Mouse (Mus musculus) ES-CJ7 (cell line): ENCODE data around the gene Stk16.

Experiments used
- DNase-seq: peaks from one replicate; pipeline ENCODE4 v3.0.0; 2011; ENCODE audit warnings: low read depth, low spot score

Stk16 gene

DNA sequence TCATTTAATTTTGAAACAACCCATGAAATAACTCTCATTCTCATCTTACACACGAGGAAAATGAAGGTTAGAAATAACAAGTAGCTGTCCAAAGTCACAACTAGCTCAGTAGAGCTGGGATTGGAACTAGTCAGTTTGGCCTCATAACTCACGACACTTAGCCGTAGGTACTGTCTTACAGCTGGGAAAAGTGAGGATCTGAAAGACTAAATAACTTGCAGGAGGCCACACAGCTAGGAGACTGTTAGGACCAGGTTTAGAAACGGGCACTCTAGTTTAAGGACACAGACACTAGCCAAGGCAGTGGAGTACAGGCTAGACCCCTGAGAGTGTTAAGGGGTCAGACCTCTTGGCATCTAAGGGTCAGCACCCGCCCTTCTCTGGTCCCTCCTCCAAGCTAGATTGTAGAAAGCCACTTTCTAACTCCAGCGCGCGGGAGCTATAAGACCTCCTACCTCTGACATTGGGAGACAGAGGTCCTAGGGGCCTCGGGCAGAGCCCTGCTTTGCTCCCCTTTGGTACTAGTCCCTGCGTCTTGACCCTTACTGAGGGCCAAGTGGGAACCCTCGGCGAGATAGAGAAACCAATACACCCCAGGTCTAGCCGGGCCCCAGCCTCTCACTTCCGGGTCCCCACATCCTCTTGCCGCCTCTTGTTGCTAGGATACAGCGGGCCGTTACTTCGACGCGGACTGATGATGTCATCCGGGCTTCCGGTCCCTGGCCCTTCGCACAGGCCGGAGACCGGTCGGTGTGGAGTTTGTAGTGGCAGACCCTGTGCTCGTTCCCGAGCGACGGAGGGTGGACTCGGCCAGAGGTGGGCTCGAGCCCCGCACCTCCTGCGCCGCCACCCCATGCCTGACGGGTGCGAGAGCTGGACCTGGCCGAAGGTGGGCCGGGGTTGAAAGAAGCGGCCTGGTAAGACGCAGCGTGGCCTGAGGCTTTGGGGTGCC, at the start of gene Stk16, which contains the start of gene Glb1l:
Stk16 (plus strand) TSS at position 703 of the 952 bp plus-strand sequence.
Glb1l (minus strand) TSS at position 678 of the 952 bp plus-strand sequence.
- peak; percentile 97 for DNase-seq

- no peak for DNase-seq
These were observed 42.6 kb upstream of the Stk16 start for GRCm38 (mm10) chr1:75168093-75168471.

DNA sequence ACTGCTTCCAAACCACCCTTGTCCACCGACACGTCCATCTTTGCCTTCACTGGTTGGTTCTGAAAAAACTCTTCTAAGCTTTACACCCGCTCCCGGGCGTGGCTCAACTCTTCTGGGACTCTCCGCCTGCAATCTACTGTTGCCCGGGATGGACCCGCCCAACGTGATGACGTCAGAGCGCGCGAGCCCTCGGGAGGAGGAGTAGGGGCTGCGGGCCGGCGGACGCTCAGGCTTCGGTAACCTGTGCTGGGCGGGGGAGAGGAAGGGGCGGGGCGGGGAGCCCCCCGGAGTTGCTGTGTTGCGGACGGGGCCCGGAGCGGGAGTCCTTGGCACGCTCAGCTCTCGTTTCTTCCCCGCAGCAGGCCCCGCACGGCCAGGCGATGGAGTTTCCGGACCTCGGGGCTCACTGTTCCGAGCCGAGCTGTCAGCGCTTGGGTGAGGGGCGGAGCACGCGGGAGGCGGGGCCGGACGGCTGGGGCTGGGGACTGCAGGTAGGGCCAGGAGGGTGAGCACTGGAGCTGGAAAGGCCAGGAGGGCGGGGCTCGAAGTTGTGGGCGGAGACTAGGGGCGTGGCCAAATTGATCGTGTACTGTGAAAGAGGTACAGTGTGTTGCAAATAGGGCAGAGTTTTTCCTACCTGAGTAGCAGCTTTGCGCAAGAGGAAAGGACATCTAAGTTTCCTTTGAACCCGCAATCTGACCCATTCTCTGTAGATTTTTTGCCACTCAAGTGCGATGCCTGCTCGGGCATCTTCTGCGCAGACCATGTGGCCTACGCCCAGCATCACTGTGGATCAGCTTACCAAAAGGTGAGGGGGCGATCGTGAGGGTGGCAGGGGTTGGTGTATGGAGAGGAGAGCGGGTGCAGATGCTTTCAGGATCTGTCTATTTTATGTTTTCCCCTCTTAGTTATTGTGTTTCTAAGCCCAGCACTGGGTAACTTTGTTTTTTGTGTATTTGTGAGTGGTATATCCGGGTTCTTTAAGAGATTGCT, 41.9 kb upstream of the Stk16 start, which contains the start of gene Zfand2b:
Zfand2b (plus strand) TSS at position 175 of the 993 bp plus-strand sequence.
- DNase-seq = peak; percentile 99

DNA sequence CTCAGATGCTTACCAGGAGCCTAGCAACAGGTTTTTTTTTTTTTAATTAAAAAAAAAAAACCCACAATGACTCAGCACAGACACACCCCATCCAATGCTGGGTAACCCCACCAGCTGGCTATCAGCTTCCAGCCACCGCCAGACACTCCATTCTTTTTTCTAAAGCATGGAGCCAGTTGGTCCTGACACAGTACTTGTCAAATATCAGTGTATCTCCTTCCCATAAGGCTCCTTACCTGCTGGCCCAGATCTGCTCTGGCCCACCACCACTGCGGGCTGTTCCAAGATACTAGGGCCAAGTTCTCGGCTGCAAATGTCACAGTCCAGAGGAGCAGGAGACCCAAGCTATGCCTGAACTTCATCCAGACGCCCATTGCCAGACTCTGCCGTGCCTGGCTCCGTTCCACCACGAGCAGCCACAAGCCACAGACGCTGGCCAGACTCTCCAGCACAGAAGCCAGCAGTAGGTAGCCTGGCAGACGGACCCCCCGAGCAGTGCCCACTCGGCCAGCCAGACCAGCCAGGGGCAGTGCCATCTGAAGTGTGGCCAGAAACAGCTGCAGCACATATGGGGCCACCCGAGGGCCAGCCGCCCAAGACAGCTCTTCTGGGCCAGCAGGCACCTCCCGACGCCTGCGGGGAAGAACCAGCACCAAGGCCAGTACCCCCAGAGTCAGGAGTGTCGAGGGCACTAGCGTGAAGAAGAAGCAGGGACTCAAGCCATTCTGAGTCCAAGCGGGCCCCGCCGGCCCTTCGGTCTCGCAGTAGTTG, 31.1 kb upstream of the Stk16 start:
- DNase-seq = no peak

GRCm38 (mm10) chr1:75180105-75180590, 30.5 kb upstream of the Stk16 start, which contains the start of gene Abcb6:
TSS of gene Abcb6 (minus strand) at chr1:75180392.
- DNase-seq = peak; percentile 97

- no peak for DNase-seq
These were observed 29.9 kb upstream of the Stk16 start for GRCm38 (mm10) chr1:75180741-75181140.

- DNase-seq = no peak
These were observed 29.2 kb upstream of the Stk16 start for GRCm38 (mm10) chr1:75181377-75181870.

- DNase-seq = peak; percentile 47
These were observed 28.5 kb upstream of the Stk16 start for GRCm38 (mm10) chr1:75182160-75182559.

GRCm38 (mm10) chr1:75185495-75185894, 25.1 kb upstream of the Stk16 start:
- no peak for DNase-seq

DNA sequence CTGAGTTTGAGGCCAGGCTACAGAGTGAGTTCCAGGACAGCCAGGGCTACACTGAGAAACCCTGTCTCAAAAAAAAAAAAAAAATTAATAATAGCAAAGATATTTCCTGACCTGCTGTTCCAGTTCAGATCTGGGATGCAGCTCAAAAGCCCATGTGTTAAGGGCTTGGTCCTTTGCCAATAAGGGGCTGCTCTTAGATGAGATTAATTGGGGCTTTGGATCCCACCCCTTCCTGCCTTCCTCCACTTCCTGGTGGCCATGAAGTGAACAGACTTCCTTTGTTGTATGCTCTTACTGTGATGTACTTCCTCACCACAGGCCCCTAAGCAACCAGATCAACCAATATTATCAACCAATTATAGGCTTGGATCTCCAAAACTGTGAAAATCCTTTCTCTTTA, 23.5 kb upstream of the Stk16 start:
- DNase-seq = no peak

DNA sequence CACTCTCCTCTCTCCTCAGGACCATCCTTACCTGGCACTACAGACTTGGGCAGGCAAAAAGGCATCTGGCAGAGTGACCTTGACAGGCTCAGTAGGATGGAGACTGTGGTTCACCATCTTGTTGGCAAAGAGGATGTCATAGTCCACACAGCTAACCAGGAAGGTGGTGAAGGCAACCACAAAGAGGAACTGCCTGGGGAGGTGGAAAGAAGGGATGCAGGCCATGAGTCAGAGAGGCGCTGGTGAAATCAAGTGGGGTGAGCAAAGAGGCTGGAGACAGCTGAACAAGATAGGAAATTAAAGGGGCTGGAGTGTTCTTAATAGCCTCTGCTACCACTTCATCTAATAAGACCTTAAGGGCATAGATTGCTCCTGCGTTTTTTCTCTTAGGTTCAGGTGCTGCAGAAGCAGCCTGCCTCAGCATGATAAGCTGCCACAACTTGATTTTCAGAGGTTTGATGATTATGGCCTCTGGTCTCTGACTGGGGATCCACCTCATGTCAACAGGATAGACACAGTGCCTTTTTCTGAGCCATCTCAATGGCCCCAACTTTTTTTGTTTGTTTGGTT, 22.6 kb upstream of the Stk16 start:
- DNase-seq = no peak

DNA sequence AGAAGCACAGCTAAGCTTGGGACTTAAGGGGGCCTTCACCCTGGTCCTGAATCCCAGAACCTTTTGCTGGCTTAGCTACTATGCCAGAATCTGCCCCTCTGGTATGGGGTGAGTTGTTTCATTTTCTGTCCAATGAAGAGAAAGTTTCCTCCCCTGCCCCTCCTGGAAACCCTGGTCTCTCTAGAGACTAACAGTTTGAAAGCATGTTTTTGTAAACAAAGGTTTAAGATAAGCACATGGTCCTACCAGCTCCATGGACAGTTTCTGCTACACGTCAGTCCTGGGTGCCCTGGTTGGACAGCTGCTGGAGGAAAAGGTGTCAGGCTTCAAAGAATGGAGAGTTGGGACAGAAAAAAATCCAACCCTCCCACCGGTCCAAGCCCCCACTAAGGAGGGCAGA, 20.1 kb upstream of the Stk16 start:
- no peak for DNase-seq

DNA sequence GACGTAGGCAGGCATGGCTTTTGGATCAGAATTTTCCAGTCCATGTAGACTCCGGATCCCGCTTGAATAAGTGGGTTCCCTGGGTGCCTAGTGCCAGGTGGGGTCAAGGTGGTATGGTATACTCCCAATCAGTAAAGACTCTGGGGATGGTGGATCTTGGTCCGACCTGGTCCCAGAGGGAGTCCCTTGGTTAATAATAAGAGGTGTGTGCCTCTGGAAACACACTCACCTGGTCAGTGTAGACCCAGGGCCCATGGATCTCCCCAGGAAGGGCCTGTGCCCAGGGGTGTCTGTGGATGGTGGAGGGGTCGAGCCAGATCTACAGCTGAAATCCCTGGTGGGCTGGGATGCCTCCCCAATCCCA, 19.4 kb upstream of the Stk16 start:
- no peak for DNase-seq

DNA sequence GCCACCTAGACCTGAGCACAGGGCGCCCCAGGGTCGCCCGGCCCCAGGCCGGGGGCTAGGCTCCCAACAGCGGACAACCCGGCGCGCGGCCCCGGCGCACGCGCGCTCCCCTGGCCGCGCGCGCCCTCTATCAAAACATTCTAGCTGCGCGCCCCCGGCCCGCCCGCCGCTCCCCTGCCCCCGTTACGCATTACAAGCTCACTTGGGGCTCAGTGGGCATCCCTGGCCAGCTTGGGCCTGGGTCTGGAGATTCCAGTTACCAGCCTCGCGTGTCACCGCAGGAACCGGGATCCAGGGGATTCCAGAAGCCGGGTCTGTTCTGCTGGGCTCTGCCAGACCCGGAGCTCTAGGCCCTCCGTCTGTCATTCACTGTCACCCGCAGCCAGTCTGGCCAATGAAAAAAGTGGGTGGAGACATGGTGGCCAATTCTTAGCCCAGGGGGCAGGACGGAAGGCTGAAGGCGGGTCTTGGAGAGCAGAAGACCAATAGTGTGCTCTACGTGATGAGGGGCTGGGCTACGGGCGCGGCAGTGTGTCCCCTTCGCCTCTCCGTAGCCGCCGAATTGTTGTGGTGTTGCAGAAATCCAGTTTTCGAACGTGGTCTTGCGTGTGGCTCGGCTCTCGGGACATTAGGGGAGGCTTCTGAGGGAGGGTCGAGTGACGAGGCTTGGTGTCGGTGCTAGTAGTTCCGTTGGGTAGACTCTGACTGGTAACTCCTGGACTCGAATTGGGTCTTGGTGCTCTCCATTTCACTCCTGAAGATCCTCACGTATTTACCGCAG, 18.8 kb upstream of the Stk16 start, which contains the start of the genes Ankzf1 and Atg9a:
Ankzf1 (plus strand) TSS at position 530 of the 781 bp plus-strand sequence.
Atg9a (minus strand) TSS at position 575 of the 781 bp plus-strand sequence.
- DNase-seq = peak; percentile 100

- DNase-seq = no peak
These were observed 18.2 kb upstream of the Stk16 start for GRCm38 (mm10) chr1:75192452-75192851.

- DNase-seq = no peak
These were observed 9.4 kb upstream of the Stk16 start for GRCm38 (mm10) chr1:75201236-75201635.

GRCm38 (mm10) chr1:75208967-75209678, 1.5 kb upstream of the Stk16 start:
- DNase-seq = peak; percentile 65

DNA sequence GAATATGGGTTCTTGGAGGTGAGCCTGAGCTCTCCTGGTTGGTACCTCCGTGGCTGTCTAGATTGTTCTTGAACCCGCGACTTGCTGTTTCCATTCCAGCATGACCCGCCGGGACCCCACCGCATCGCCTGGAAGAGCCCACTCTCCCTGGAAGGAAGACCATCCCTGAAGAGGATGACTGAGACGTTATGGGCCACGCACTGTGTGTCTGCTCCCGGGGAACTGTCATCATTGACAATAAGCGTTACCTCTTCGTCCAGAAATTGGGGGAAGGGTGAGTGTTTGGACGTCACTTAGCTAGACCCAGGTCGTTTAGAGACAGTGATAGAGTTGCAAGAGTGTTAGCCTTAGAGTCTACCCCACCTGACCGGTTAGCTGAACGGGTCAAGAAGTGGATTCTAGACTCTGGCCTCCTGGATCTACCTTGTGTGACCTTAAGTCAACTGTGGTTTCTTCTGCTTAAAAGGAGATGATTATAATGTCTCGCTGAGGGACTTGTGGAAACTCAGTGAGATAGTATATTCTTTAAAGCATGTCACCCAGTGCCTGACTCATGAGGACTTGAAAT, 587 bp downstream of the Stk16 start:
- DNase-seq = no peak
